Mouse (Mus musculus) layer of hippocampus, postnatal 25 days (tissue): ENCODE data around the gene Akain1. TPM values are rescaled to one million over a fixed set of nuclear protein-coding genes. Genes with fewer than 3 reads are reported as not detected.

Experiments used
- DNase-seq, 2 experiments: peaks; one replicate each; pipeline ENCODE4 v3.0.0; 2022; ENCODE audit warnings: mixed read lengths in 2 of 2, low spot score in 1 of 2; ENCODE audit errors: extremely low spot score in 1 of 2
- total RNA-seq, 2 experiments: library from RNA; stranded (reverse); gene quantifications; 2 replicates each; pipeline ENCODE4 v1.2.3; 2021

Akain1 gene
- total RNA-seq, 2 experiments from 2014 or later, result 12.1 to 15.2 TPM

GRCm38 (mm10) chr17:69477526-69477925, 38.4 kb downstream of the Akain1 start:
- DNase-seq, result no peak

- DNase-seq, result no peak
Measured at GRCm38 (mm10) chr17:69479261-69479660, 40.1 kb downstream of the Akain1 start.

GRCm38 (mm10) chr17:69487116-69487515, 48.0 kb downstream of the Akain1 start:
- DNase-seq, result no peak

- no peak for DNase-seq
Measured at GRCm38 (mm10) chr17:69487884-69488283, 48.8 kb downstream of the Akain1 start.

GRCm38 (mm10) chr17:69488826-69489225, 49.7 kb downstream of the Akain1 start:
- no peak for DNase-seq

GRCm38 (mm10) chr17:69492368-69492767, 53.2 kb downstream of the Akain1 start:
- no peak for DNase-seq

- no peak for DNase-seq
Measured at GRCm38 (mm10) chr17:69495531-69495930, 56.4 kb downstream of the Akain1 start.

GRCm38 (mm10) chr17:69496125-69496524, 57.0 kb downstream of the Akain1 start:
- no peak for DNase-seq

GRCm38 (mm10) chr17:69497315-69497714, 58.2 kb downstream of the Akain1 start:
- no peak for DNase-seq

- no peak for DNase-seq
Measured at GRCm38 (mm10) chr17:69498913-69499312, 59.8 kb downstream of the Akain1 start.

- no peak for DNase-seq
Measured at GRCm38 (mm10) chr17:69499441-69499840, 60.3 kb downstream of the Akain1 start.

GRCm38 (mm10) chr17:69506070-69506469, 66.9 kb downstream of the Akain1 start:
- DNase-seq, result no peak

- DNase-seq, result no peak
Measured at GRCm38 (mm10) chr17:69516344-69516907, 77.3 kb downstream of the Akain1 start.

- no peak for DNase-seq
Measured at GRCm38 (mm10) chr17:69531472-69531871, 92.3 kb downstream of the Akain1 start.

Other genes with a start within 250 kb of the Akain1 start
- 10 to 100 TPM; 21.2 to 21.3 TPM for gene Zbtb14, start 56.3 kb upstream of the Akain1 start, total RNA-seq